Mouse (Mus musculus) heart, adult 2 months (tissue): ENCODE measurements around the gene Igfbp1. TPM values are rescaled to one million over a fixed set of nuclear protein-coding genes. Genes with fewer than 3 reads are reported as not detected.
A peak's percentile ranks its signal among the peaks of the same experiment; 100 is the strongest.
"Not testable (repeated sequence)": the region's sequence is repeated elsewhere in the genome, so short reads cannot be mapped to it uniquely, and the experiment has no call there.

Source experiments
- DNase-seq, 2 experiments: peaks; one replicate each; pipeline ENCODE4 v3.0.0; 2021
- H3K27ac ChIP-seq: fragments of 200-600 bp; 2 replicates; pipeline ENCODE4 v1.8.1; 2022
- H3K27me3 ChIP-seq: fragments of 200-500 bp; 2 replicates; pipeline ENCODE4 v1.6.1; 2012; ENCODE audit warnings: mild to moderate bottlenecking, low read length, inconsistent platforms, mixed read lengths; ENCODE audit not compliant: control insufficient read depth, insufficient read depth
- H3K36me3 ChIP-seq: fragments of 200-500 bp; 2 replicates; pipeline ENCODE4 v1.6.1; 2012; ENCODE audit warnings: low read length, inconsistent platforms; ENCODE audit not compliant: control insufficient read depth, insufficient read depth
- H3K4me1 ChIP-seq: fragments of 200-500 bp; 2 replicates; pipeline ENCODE4 v1.6.1; 2011; ENCODE audit warnings: low read length; ENCODE audit not compliant: control insufficient read depth, insufficient read depth
- H3K4me3 ChIP-seq: fragments of 200-600 bp; 2 replicates; pipeline ENCODE4 v1.8.1; 2022
- H3K79me2 ChIP-seq: fragments of 200-500 bp; replicated peaks from 2 replicates; pipeline ENCODE4 v1.6.1; 2012; ENCODE audit warnings: mild to moderate bottlenecking, inconsistent platforms, low read length, moderate library complexity, mixed read lengths; ENCODE audit not compliant: control insufficient read depth, insufficient read depth
- H3K9ac ChIP-seq: fragments of 200-500 bp; 2 replicates; pipeline ENCODE4 v1.6.1; 2012; ENCODE audit warnings: low read depth, mild to moderate bottlenecking, control low read depth, inconsistent platforms, low read length, mixed read lengths
- CTCF ChIP-seq: fragments of 200-600 bp; IDR thresholded peaks from 2 replicates; pipeline ENCODE4 v1.8.1; 2022; ENCODE audit warnings: antibody characterized with exemption, mild to moderate bottlenecking, moderate library complexity
- EP300 ChIP-seq: fragments of 200-500 bp; IDR thresholded peaks from 2 replicates; pipeline ENCODE4 v1.6.1; 2011; ENCODE audit warnings: low read depth, low read length, control low read depth; ENCODE audit not compliant: insufficient read depth
- POLR2A ChIP-seq: fragments of 200-500 bp; IDR thresholded peaks from 2 replicates; pipeline ENCODE4 v1.6.1; 2011; ENCODE audit warnings: mild to moderate bottlenecking, low read depth, low read length, control low read depth; ENCODE audit not compliant: insufficient read depth
- WGBS: fragments of 180-500 bp; shearing (Covaris S2); methylation state at CpG from one replicate; pipeline ENCODE4 v1.1.7; 2018; 5-methylcytosine and 5-hydroxymethylcytosine counted together
- intact Hi-C: fragments of 180-260 bp; cut with DNase I; formaldehyde crosslinking; loops from one replicate; pipeline ENCODE4 v1.15.1; 2025
- polyA plus RNA-seq: library from polyadenylated mRNA; depleted of rRNA; stranded (reverse); fragments of >200 nt; gene quantifications from 2 replicates; pipeline ENCODE4 v1.2.3, GENCODE M21; 2012
- total RNA-seq, 2 experiments: library from RNA; stranded (reverse); gene quantifications; 2 replicates each; pipeline ENCODE4 v1.2.3; 2021

Gene Igfbp1
- total and polyA plus RNA-seq, 3 experiments = not detected

GRCm38 (mm10) chr11:7214761-7215160 lies 17.2 kb downstream of the Igfbp1 start:
- Histone ChIP-seq H3K36me3 (no peaks in the 10 kb centered on the region), H3K4me1 (no peaks in the 10 kb centered on the region), H3K4me3 (no peak overlapping the region; the same call in 1 of the 2 replicates), H3K27ac (no peak overlapping the region), H3K27me3 (0 out of 2 replicates have a peak, but pooled peaks cover 1% of the 10 kb centered on the region), H3K79me2 (no peaks in the 10 kb centered on the region), H3K9ac (no peak overlapping the region)
- TF ChIP-seq EP300 (no peak), CTCF (peak; percentile 79), POLR2A (no peak)
- peak; percentile 40 to 50 for DNase-seq
- intact Hi-C loops = loop anchor here (1.0 to 10.0 kb wide), 6 partner anchors 122 to 920 kb away; no protein-coding TSS in a partner anchor
- 6% methylated on average over 14 of the region's 14 CpGs for WGBS

- Histone ChIP-seq H3K27me3 (0 out of 2 replicates have a peak, but pooled peaks cover 1% of the 10 kb centered on the region), H3K27ac (no peak overlapping the region), H3K36me3 (no peaks in the 10 kb centered on the region), H3K4me1 (no peaks in the 10 kb centered on the region), H3K4me3 (no peak overlapping the region), H3K9ac (no peak overlapping the region), H3K79me2 (no peaks in the 10 kb centered on the region)
- TF ChIP-seq POLR2A (no peak), CTCF (peak; percentile 91)
- intact Hi-C loops = loop anchor here (1.0 to 10.0 kb wide), 6 partner anchors 121 to 919 kb away; no protein-coding TSS in a partner anchor
- peak; percentile 46 to 75 for DNase-seq
- WGBS = 13% methylated on average over 8 of the region's 8 CpGs
These were observed 18.1 kb downstream of the Igfbp1 start for GRCm38 (mm10) chr11:7215703-7216102.

DNA sequence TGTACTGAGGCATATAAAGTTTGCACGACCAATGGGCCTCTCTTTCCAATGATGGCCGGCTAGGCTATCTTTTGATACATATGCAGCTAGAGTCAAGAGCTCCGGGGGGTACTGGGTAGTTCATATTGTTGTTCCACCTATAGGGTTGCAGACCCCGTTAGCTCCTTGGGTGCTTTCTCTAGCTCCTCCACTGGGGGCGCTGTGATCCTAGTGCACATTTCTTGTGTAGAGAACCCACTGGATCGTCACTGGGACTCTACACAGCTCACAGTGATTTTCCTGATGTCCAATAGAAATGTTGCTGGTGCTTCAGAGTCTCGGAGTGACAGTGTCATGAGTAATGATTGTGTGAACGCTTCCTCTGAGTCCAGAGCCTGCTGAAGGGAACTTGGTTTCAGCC lies 24.2 kb downstream of the Igfbp1 start:
- 80% methylated on average over 8 of the region's 8 CpGs for WGBS
- H3K9ac ChIP-seq, DNase-seq, intact Hi-C loops, H3K36me3 ChIP-seq, H3K27me3 ChIP-seq, H3K79me2 ChIP-seq, H3K4me3 ChIP-seq, H3K4me1 ChIP-seq, H3K27ac ChIP-seq: not testable (repeated sequence)
- TF ChIP-seq CTCF = peak; percentile 40

DNA sequence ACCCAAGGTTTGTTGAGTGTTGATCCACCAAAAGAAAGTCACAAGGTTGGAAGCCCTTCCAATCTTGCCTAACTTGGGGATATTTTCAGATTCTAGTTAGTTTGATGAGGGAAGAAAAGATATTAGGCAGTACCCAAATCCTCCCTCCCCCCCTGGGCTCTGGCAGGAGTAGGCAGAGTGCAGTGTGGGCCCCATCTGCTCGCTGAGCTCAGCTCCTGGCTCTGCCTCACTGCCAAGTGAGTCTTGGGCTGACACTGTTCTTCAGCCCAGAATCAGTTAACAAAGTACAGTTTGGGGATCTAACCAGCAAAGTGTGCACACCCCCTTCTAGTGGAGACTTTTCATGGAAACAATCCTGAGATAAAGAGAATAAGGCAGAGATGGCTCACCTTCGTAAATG lies 28.6 kb downstream of the Igfbp1 start:
- Histone ChIP-seq H3K36me3 (no peaks in the 10 kb centered on the region), H3K27ac (no peak overlapping the region), H3K79me2 (no peaks in the 10 kb centered on the region), H3K4me1 (no peaks in the 10 kb centered on the region), H3K9ac (no peak overlapping the region), H3K27me3 (no peaks in the 10 kb centered on the region), H3K4me3 (no peak overlapping the region)
- intact Hi-C loops = no loop called here
- no peak for TF ChIP-seq EP300
- no peak for TF ChIP-seq CTCF
- no peak for TF ChIP-seq POLR2A
- WGBS = 69% methylated on average over 2 of the region's 2 CpGs
- DNase-seq = no peak

- no peak overlapping the region for H3K9ac ChIP-seq
- H3K27ac ChIP-seq = no peak overlapping the region
- no peak overlapping the region for H3K4me3 ChIP-seq
- no peaks in the 10 kb centered on the region for H3K4me1 ChIP-seq
- no peaks in the 10 kb centered on the region for H3K36me3 ChIP-seq
- TF ChIP-seq EP300 (no peak), CTCF (no peak), POLR2A (no peak)
- 93% methylated on average over 7 of the region's 7 CpGs for WGBS
- intact Hi-C loops = no loop called here
- no peaks in the 10 kb centered on the region for H3K27me3 ChIP-seq
- no peaks in the 10 kb centered on the region for H3K79me2 ChIP-seq
- DNase-seq = no peak
These were observed 29.4 kb downstream of the Igfbp1 start for GRCm38 (mm10) chr11:7226810-7227550.

GRCm38 (mm10) chr11:7228107-7228506 lies 30.5 kb downstream of the Igfbp1 start:
- Histone ChIP-seq H3K36me3 (no peaks in the 10 kb centered on the region), H3K79me2 (no peaks in the 10 kb centered on the region), H3K27me3 (no peaks in the 10 kb centered on the region), H3K4me1 (no peaks in the 10 kb centered on the region), H3K4me3 (no peak overlapping the region), H3K9ac (no peak overlapping the region), H3K27ac (no peak overlapping the region)
- DNase-seq = no peak
- no peak for TF ChIP-seq EP300
- TF ChIP-seq CTCF = no peak
- TF ChIP-seq POLR2A = no peak
- 88% methylated on average over 4 of the region's 4 CpGs for WGBS
- intact Hi-C loops = no loop called here
